Mouse (Mus musculus) natural killer cell, adult 2 months (primary cell): ENCODE data around the gene Ctsk.
A peak's percentile ranks its signal among the peaks of the same experiment; 100 is the strongest.

Source experiments
- DNase-seq, 2 experiments: peaks; one replicate each; pipeline ENCODE4 v3.0.0; 2022; ENCODE audit warnings: low spot score in 2 of 2

Ctsk gene

GRCm38 (mm10) chr3:95524673-95525072 lies 25.6 kb downstream of the Ctsk start:
- DNase-seq, result no peak

- DNase-seq, result no peak
Measured at GRCm38 (mm10) chr3:95526111-95526510, 27.1 kb downstream of the Ctsk start.

- peak; percentile 47 to 64 for DNase-seq
Measured at GRCm38 (mm10) chr3:95526622-95527211, 27.7 kb downstream of the Ctsk start, which contains the start of gene Ctss. Gene Ctss (plus strand): TSS chr3:95526786.

- peak in 1 of 2 experiments; percentile 21 for DNase-seq
Measured at GRCm38 (mm10) chr3:95529814-95530213, 30.8 kb downstream of the Ctsk start.

GRCm38 (mm10) chr3:95531025-95531424 lies 32.0 kb downstream of the Ctsk start:
- DNase-seq, result no peak

- DNase-seq, result no peak
Measured at GRCm38 (mm10) chr3:95533364-95533763, 34.3 kb downstream of the Ctsk start.

GRCm38 (mm10) chr3:95534927-95535326 lies 35.9 kb downstream of the Ctsk start:
- no peak for DNase-seq

GRCm38 (mm10) chr3:95538936-95539335 lies 39.9 kb downstream of the Ctsk start:
- DNase-seq, result no peak

- no peak for DNase-seq
Measured at GRCm38 (mm10) chr3:95539837-95540236, 40.8 kb downstream of the Ctsk start.

GRCm38 (mm10) chr3:95541186-95541585 lies 42.1 kb downstream of the Ctsk start:
- peak in 1 of 2 experiments; percentile 46 for DNase-seq

GRCm38 (mm10) chr3:95542171-95542570 lies 43.1 kb downstream of the Ctsk start:
- peak in 1 of 2 experiments; percentile 10 for DNase-seq

- no peak for DNase-seq
Measured at GRCm38 (mm10) chr3:95542981-95543380, 43.9 kb downstream of the Ctsk start.

- no peak for DNase-seq
Measured at GRCm38 (mm10) chr3:95550176-95550575, 51.1 kb downstream of the Ctsk start.

- DNase-seq, result no peak
Measured at GRCm38 (mm10) chr3:95553986-95554385, 54.9 kb downstream of the Ctsk start.
